Mouse (Mus musculus) intestine, postnatal 0 days (tissue): ENCODE data around the gene Papln. TPM values are rescaled to one million over a fixed set of nuclear protein-coding genes. Genes with fewer than 3 reads are reported as not detected.

Experiments
- ATAC-seq: fragments of 200-750 bp; cut with Nextera tagmentation; 2 replicates; pipeline ENCODE4 v1.8.0; 2017; ENCODE audit warnings: mild to moderate bottlenecking, moderate TSS enrichment, moderate library complexity
- H3K27ac ChIP-seq: fragments of 300-500 bp; sonication (generic); 2 replicates; pipeline ENCODE4 v1.5.1; 2014; ENCODE audit warnings: mild to moderate bottlenecking, low read depth, low read length, moderate library complexity
- H3K27me3 ChIP-seq: fragments of 300-500 bp; sonication (generic); replicated peaks from 2 replicates; pipeline ENCODE4 v1.6.1; 2014; ENCODE audit warnings: low read length, mixed read lengths; ENCODE audit not compliant: control insufficient read depth, insufficient read depth
- H3K36me3 ChIP-seq: fragments of 300-500 bp; sonication (generic); 2 replicates; pipeline ENCODE4 v1.6.1; 2014; ENCODE audit warnings: mild to moderate bottlenecking, moderate library complexity; ENCODE audit not compliant: control insufficient read depth, insufficient read depth
- H3K4me1 ChIP-seq: fragments of 300-500 bp; sonication (generic); replicated peaks from 2 replicates; pipeline ENCODE4 v1.6.1; 2014; ENCODE audit warnings: antibody characterized with exemption, low read length, mixed read lengths; ENCODE audit not compliant: control insufficient read depth, insufficient read depth
- H3K4me2 ChIP-seq: fragments of 300-500 bp; sonication (generic); replicated peaks from 2 replicates; pipeline ENCODE4 v1.6.1; 2014; ENCODE audit warnings: low read depth, mild to moderate bottlenecking, moderate library complexity
- H3K4me3 ChIP-seq: fragments of 300-500 bp; sonication (generic); 2 replicates; pipeline ENCODE4 v1.5.1; 2014; ENCODE audit warnings: low read depth, low read length
- H3K9ac ChIP-seq: fragments of 300-500 bp; sonication (generic); 2 replicates; pipeline ENCODE4 v1.6.1; 2014; ENCODE audit warnings: mild to moderate bottlenecking, low read depth, low read length
- H3K9me3 ChIP-seq: fragments of 300-500 bp; sonication (generic); 2 replicates; pipeline ENCODE4 v1.6.1; 2016; ENCODE audit warnings: mixed run types; ENCODE audit not compliant: control insufficient read depth
- CTCF ChIP-seq: sonication (generic); IDR thresholded peaks from 2 replicates; pipeline ENCODE4 v1.5.1; 2016; ENCODE audit warnings: low read depth, mild to moderate bottlenecking, control low read depth, antibody characterized with exemption, moderate library complexity
- WGBS: fragments of 180-500 bp; shearing (Covaris S2); extraction: QIAGEN DNeasy Blood & Tissue Kit; methylation state at CpG from one replicate; pipeline ENCODE4 v1.1.7; 2014; 5-methylcytosine and 5-hydroxymethylcytosine counted together
- polyA plus RNA-seq: library from polyadenylated mRNA; unstranded; fragments of >200 nt; fragmentation: Nextera tagmentation; extraction: Ambion mirVana; gene quantifications from 2 replicates; pipeline ENCODE4 v1.2.1, GENCODE M21; 2015

The Papln gene
- polyA plus RNA-seq, 1 experiment from 2014 or later, result 1.7 TPM

GRCm38 (mm10) chr12:83742834-83743233 lies 20.6 kb upstream of the Papln start:
- no peak for ATAC-seq
- Histone ChIP-seq H3K36me3 (no peaks in the 10 kb centered on the region), H3K4me1 (no peaks in the 10 kb centered on the region), H3K9me3 (no peaks in the 10 kb centered on the region), H3K9ac (no peak overlapping the region), H3K27me3 (no peaks in the 10 kb centered on the region), H3K4me2 (no peak overlapping the region), H3K27ac (no peak overlapping the region), H3K4me3 (no peak overlapping the region)
- no peak for TF ChIP-seq CTCF
- WGBS, result 71% methylated on average over 4 of the region's 4 CpGs

DNA sequence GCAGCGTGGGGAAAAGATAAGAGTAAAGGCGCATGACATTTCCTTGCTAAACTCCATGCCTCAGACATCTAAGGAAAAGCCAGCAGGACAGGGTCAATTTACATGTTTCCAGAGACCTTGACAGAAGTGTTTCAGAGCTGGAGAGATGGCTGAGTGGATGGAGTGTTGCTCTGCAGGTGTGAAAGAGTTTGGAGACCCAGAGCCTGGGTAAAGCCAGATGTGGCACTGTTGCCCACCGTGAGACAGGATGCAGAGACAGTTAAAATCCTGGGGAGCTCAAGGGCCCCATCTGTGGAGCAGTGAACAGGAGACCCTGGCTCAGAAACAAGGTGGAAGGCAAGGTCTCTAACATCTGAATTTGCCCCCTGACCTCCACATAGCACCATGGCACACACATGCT lies 19.7 kb upstream of the Papln start:
- Histone ChIP-seq H3K4me3 (no peak overlapping the region), H3K27ac (no peak overlapping the region), H3K9ac (no peak overlapping the region), H3K27me3 (no peaks in the 10 kb centered on the region), H3K4me1 (no peaks in the 10 kb centered on the region), H3K4me2 (no peak overlapping the region), H3K9me3 (no peaks in the 10 kb centered on the region), H3K36me3 (no peaks in the 10 kb centered on the region)
- no peak for TF ChIP-seq CTCF
- ATAC-seq, result no peak
- 59% methylated on average over 3 of the region's 3 CpGs for WGBS

- no peak for ATAC-seq
- Histone ChIP-seq H3K36me3 (no peaks in the 10 kb centered on the region), H3K9ac (no peak overlapping the region), H3K4me3 (no peak overlapping the region), H3K27ac (no peak overlapping the region), H3K4me2 (no peak overlapping the region), H3K4me1 (no peaks in the 10 kb centered on the region), H3K27me3 (no peaks in the 10 kb centered on the region), H3K9me3 (no peaks in the 10 kb centered on the region)
- no peak for TF ChIP-seq CTCF
- 57% methylated on average over 1 of the region's 1 CpGs for WGBS
Measured at GRCm38 (mm10) chr12:83749186-83749585, 14.2 kb upstream of the Papln start.

DNA sequence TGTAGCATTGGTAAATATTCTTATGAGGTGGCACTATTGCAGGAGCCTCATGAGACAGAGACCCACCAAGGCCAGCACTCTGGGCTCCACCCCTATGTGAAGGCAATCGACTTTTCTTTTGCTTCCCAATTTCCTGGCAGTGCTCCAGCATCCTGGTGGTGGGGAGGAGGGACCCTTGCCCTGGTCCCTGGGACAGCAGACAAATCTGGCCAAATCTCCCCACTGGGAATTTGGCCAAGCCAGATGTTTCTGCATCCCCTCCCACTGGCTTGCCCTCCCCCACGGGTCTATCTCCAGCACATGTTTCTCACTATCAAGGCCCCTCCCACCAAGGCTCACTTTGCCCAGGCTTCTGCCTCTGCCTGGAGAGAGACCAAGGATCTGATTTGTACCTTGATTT lies 10.9 kb upstream of the Papln start:
- 25% methylated on average over 2 of the region's 2 CpGs for WGBS

DNA sequence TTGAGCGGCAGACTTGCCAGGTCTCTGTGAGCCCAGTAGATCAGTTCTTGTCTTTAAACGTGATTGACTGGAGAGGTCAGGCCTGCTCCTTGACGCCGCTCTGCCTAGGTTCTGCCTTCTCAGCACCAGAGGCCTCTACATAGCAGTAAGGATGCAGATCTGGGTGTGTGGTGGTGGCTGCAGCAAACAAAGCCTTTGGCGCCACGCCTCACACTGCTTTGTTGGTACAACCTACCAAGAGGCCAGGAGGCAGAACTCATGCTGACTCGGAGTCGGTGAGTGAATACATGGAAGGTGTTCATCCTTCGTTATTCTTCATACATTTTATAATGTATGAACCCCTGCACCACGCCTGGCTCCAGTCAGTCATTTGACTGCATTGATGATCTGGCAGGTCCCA lies 4.7 kb upstream of the Papln start:
- Histone ChIP-seq H3K27me3 (no peaks in the 10 kb centered on the region), H3K9ac (no peak overlapping the region), H3K9me3 (no peaks in the 10 kb centered on the region), H3K36me3 (no peaks in the 10 kb centered on the region), H3K4me2 (no peak overlapping the region), H3K4me1 (peaks cover 6% of the 10 kb centered on the region; the same call in 1 of the 2 replicates), H3K27ac (no peak overlapping the region), H3K4me3 (no peak overlapping the region)
- 74% methylated on average over 10 of the region's 10 CpGs for WGBS
- TF ChIP-seq CTCF, result no peak
- ATAC-seq, result no peak

More for the DNA sequence above, 10.9 kb upstream of the Papln start:
- Histone ChIP-seq H3K4me3 (no peak overlapping the region), H3K4me2 (no peak overlapping the region), H3K36me3 (no peaks in the 10 kb centered on the region), H3K27ac (no peak overlapping the region), H3K4me1 (no peaks in the 10 kb centered on the region), H3K9me3 (no peaks in the 10 kb centered on the region), H3K9ac (no peak overlapping the region), H3K27me3 (no peaks in the 10 kb centered on the region)
- no peak for TF ChIP-seq CTCF
- ATAC-seq, result no peak

GRCm38 (mm10) chr12:83760201-83760600 lies 3.2 kb upstream of the Papln start:
- H3K27ac ChIP-seq, result no peak overlapping the region
- H3K9ac ChIP-seq, result no peak overlapping the region
- H3K4me3 ChIP-seq, result no peak overlapping the region
- H3K9me3 ChIP-seq, result no peaks in the 10 kb centered on the region
- H3K4me1 ChIP-seq, result peaks cover 6% of the 10 kb centered on the region; the same call in 1 of the 2 replicates
- H3K36me3 ChIP-seq, result no peaks in the 10 kb centered on the region
- WGBS, result 62% methylated on average over 2 of the region's 2 CpGs
- TF ChIP-seq CTCF, result no peak
- no peak for ATAC-seq
- no peak overlapping the region for H3K4me2 ChIP-seq
- no peaks in the 10 kb centered on the region for H3K27me3 ChIP-seq

- no peak for TF ChIP-seq CTCF
- Histone ChIP-seq H3K4me1 (peaks cover 6% of the 10 kb centered on the region; the same call in 1 of the 2 replicates), H3K36me3 (no peaks in the 10 kb centered on the region), H3K9ac (no peak overlapping the region), H3K27ac (no peak overlapping the region), H3K27me3 (no peaks in the 10 kb centered on the region), H3K4me2 (no peak overlapping the region; the same call in 1 of the 2 replicates), H3K4me3 (no peak overlapping the region), H3K9me3 (no peaks in the 10 kb centered on the region)
- 29% methylated on average over 4 of the region's 4 CpGs for WGBS
- ATAC-seq, result no peak
Measured at GRCm38 (mm10) chr12:83762706-83763105, 728 bp upstream of the Papln start.
